Mouse (Mus musculus) heart, embryonic 12.5 days (tissue): Measurements from ENCODE around the gene Znrf2. TPM values are rescaled to one million over a fixed set of nuclear protein-coding genes. Genes with fewer than 3 reads are reported as not detected.

Experiments used
- ATAC-seq: fragments of 200-750 bp; cut with Nextera tagmentation; 2 replicates; pipeline ENCODE4 v1.8.0; 2017; ENCODE audit warnings: moderate TSS enrichment, moderate library complexity; ENCODE audit not compliant: insufficient number of reproducible peaks, low FRiP score
- H3K27ac ChIP-seq: fragments of 300-500 bp; sonication (generic); 2 replicates; pipeline ENCODE4 v1.5.1; 2016; ENCODE audit warnings: mild to moderate bottlenecking, moderate library complexity; ENCODE audit not compliant: poor library complexity, severe bottlenecking
- H3K27me3 ChIP-seq: fragments of 300-500 bp; sonication (generic); replicated peaks from 2 replicates; pipeline ENCODE4 v1.6.1; 2016; ENCODE audit warnings: mild to moderate bottlenecking, moderate library complexity
- H3K36me3 ChIP-seq: fragments of 300-500 bp; sonication (generic); 2 replicates; pipeline ENCODE4 v1.6.1; 2016; ENCODE audit warnings: mild to moderate bottlenecking, moderate library complexity
- H3K4me1 ChIP-seq: fragments of 300-500 bp; sonication (generic); replicated peaks from 2 replicates; pipeline ENCODE4 v1.6.1; 2016; ENCODE audit warnings: mild to moderate bottlenecking
- H3K4me2 ChIP-seq: fragments of 300-500 bp; sonication (generic); 2 replicates; pipeline ENCODE4 v1.6.1; 2016; ENCODE audit warnings: mild to moderate bottlenecking, moderate library complexity
- H3K4me3 ChIP-seq: fragments of 300-500 bp; sonication (generic); 2 replicates; pipeline ENCODE4 v1.5.1; 2016; ENCODE audit warnings: mild to moderate bottlenecking
- H3K9ac ChIP-seq: fragments of 300-500 bp; sonication (generic); 2 replicates; pipeline ENCODE4 v1.6.1; 2016; ENCODE audit warnings: mild to moderate bottlenecking, moderate library complexity
- H3K9me3 ChIP-seq: fragments of 300-500 bp; sonication (generic); replicated peaks from 2 replicates; pipeline ENCODE4 v1.6.1; 2016; ENCODE audit warnings: mild to moderate bottlenecking, moderate library complexity
- WGBS: fragments of 180-500 bp; shearing (Covaris S2); methylation state at CpG from one replicate; pipeline ENCODE4 v1.1.7; 2016; 5-methylcytosine and 5-hydroxymethylcytosine counted together
- polyA plus RNA-seq: library from polyadenylated mRNA; unstranded; fragments of >200 nt; fragmentation: Nextera tagmentation; extraction: Ambion mirVana; gene quantifications from 2 replicates; pipeline ENCODE4 v1.2.1, GENCODE M21; 2016

Znrf2 gene
- polyA plus RNA-seq, 1 experiment from 2014 or later = 3.1 TPM

DNA sequence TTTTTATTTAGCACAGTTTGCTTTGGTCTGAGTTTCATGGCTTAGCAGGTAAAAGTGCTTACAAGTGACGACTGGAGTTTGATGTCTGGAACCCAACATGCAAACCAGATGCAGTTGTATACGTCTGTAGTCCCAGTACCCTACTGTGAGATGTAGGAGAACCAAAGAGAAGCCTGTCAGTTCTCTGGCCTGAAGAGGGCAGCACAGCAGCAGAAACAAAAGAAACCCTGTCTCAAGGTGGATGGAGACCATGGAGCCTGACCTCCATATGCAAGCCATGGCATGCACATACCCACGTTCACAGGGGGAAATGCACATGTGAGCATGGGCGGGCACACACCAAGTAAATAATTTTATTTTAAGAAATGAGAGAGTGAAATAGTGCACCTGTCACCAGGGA, 100.8 kb downstream of the Znrf2 start:
- Histone ChIP-seq H3K27me3 (no peaks in the 10 kb centered on the region), H3K4me1 (no peaks in the 10 kb centered on the region), H3K27ac (no peak overlapping the region), H3K4me3 (no peak overlapping the region), H3K9ac (no peak overlapping the region), H3K36me3 (no peaks in the 10 kb centered on the region), H3K9me3 (no peaks in the 10 kb centered on the region), H3K4me2 (no peak overlapping the region)
- WGBS = 24% methylated on average over 4 of the region's 4 CpGs
- ATAC-seq = peak; percentile 48; the same call in 1 of the 2 replicates

- Histone ChIP-seq H3K9ac (no peak overlapping the region), H3K4me3 (no peak overlapping the region), H3K27ac (no peak overlapping the region), H3K27me3 (no peaks in the 10 kb centered on the region), H3K9me3 (no peaks in the 10 kb centered on the region), H3K4me2 (no peak overlapping the region), H3K36me3 (no peaks in the 10 kb centered on the region), H3K4me1 (no peaks in the 10 kb centered on the region)
- ATAC-seq = no peak
- WGBS = 82% methylated on average over 5 of the region's 5 CpGs
Observed at GRCm38 (mm10) chr6:54918521-54918920, 101.8 kb downstream of the Znrf2 start.

- WGBS = 91% methylated on average over 16 of the region's 16 CpGs
- no peak overlapping the region for H3K9ac ChIP-seq
- H3K4me3 ChIP-seq = no peak overlapping the region
- no peaks in the 10 kb centered on the region for H3K9me3 ChIP-seq
- no peak overlapping the region for H3K4me2 ChIP-seq
- no peaks in the 10 kb centered on the region for H3K36me3 ChIP-seq
- ATAC-seq = no peak
- no peaks in the 10 kb centered on the region for H3K4me1 ChIP-seq
- H3K27ac ChIP-seq = no peak overlapping the region
- H3K27me3 ChIP-seq = no peaks in the 10 kb centered on the region
Observed at GRCm38 (mm10) chr6:54924538-54924937, 107.8 kb downstream of the Znrf2 start.

DNA sequence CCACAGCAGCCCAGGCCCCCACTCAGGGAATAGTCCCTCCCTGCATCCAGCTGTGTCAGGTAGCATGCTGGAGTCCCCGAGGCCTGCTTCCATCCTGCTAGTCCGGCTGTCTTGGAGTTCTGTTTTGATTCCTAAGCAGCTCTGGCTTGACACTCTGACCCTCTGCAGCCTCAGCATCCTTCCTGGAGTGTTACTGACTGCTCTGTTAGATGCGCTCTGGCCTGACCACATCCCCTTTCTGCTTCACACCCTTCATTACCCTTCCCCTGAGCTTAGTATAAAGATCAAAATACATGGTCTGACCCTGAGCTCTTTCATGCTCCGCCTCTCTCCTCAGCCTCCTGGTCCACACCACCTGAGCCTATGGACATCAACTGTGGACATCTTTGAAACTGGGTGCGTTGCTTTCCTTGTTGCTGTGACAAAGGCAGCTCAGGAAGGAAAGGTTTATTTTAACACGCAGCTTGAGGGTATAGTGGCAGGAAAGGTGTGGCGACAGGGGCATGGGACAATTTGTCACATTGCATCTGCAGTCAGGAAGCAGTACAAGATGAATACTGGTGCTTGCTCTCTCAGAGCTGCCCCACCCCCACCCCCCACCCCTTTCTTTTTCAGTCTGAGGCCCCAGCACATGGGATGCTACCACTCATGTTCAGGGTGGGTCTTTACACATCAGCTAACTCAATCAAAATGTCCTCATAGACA, 109.2 kb downstream of the Znrf2 start:
- no peak for ATAC-seq
- Histone ChIP-seq H3K27ac (no peak overlapping the region), H3K9me3 (no peaks in the 10 kb centered on the region), H3K4me3 (no peak overlapping the region), H3K9ac (no peak overlapping the region), H3K36me3 (no peaks in the 10 kb centered on the region), H3K4me2 (no peak overlapping the region), H3K27me3 (no peaks in the 10 kb centered on the region), H3K4me1 (no peaks in the 10 kb centered on the region)
- 57% methylated on average over 7 of the region's 7 CpGs for WGBS

DNA sequence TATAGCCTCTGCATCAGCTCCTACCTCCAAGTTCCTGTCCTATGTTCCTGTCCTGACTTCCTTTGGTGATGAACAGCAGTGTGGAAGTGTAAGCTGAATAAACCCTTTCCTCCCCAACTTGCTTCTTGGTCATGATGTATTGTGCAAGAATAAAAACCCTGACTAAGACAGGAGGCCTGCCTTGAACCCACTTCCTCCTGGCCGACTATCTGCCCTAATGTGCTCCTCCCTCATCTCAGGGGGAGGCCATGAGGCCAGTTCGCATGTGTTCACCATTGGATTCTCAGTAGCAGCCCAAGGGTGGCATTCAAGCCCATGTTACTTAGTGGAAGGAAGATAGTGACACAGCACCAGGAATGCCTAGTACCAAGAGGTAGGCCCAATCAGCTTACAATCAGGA, 110.2 kb downstream of the Znrf2 start:
- Histone ChIP-seq H3K9me3 (0 out of 2 replicates have a peak, but pooled peaks cover 3% of the 10 kb centered on the region), H3K4me1 (no peaks in the 10 kb centered on the region), H3K9ac (no peak overlapping the region), H3K4me2 (no peak overlapping the region), H3K36me3 (0 out of 2 replicates have a peak, but pooled peaks cover 3% of the 10 kb centered on the region), H3K4me3 (no peak overlapping the region), H3K27me3 (no peaks in the 10 kb centered on the region), H3K27ac (no peak overlapping the region)
- ATAC-seq = no peak
- WGBS = 69% methylated on average over 2 of the region's 2 CpGs

- Histone ChIP-seq H3K4me3 (no peak overlapping the region), H3K9me3 (0 out of 2 replicates have a peak, but pooled peaks cover 3% of the 10 kb centered on the region), H3K36me3 (0 out of 2 replicates have a peak, but pooled peaks cover 3% of the 10 kb centered on the region), H3K9ac (no peak overlapping the region), H3K27me3 (no peaks in the 10 kb centered on the region), H3K27ac (no peak overlapping the region), H3K4me1 (no peaks in the 10 kb centered on the region), H3K4me2 (no peak overlapping the region)
- 79% methylated on average over 6 of the region's 6 CpGs for WGBS
- no peak for ATAC-seq
Observed at GRCm38 (mm10) chr6:54927946-54928345, 111.2 kb downstream of the Znrf2 start.

- H3K4me1 ChIP-seq = peaks cover 14% of the 10 kb centered on the region
- no peak overlapping the region for H3K9ac ChIP-seq
- H3K27me3 ChIP-seq = no peaks in the 10 kb centered on the region
- H3K27ac ChIP-seq = no peak overlapping the region
- ATAC-seq = no peak
- H3K9me3 ChIP-seq = 0 out of 2 replicates have a peak, but pooled peaks cover 3% of the 10 kb centered on the region
- no peak overlapping the region for H3K4me2 ChIP-seq
- H3K4me3 ChIP-seq = no peak overlapping the region
- H3K36me3 ChIP-seq = 0 out of 2 replicates have a peak, but pooled peaks cover 3% of the 10 kb centered on the region
- 86% methylated on average over 4 of the region's 4 CpGs for WGBS
Observed at GRCm38 (mm10) chr6:54931641-54932040, 114.9 kb downstream of the Znrf2 start.

DNA sequence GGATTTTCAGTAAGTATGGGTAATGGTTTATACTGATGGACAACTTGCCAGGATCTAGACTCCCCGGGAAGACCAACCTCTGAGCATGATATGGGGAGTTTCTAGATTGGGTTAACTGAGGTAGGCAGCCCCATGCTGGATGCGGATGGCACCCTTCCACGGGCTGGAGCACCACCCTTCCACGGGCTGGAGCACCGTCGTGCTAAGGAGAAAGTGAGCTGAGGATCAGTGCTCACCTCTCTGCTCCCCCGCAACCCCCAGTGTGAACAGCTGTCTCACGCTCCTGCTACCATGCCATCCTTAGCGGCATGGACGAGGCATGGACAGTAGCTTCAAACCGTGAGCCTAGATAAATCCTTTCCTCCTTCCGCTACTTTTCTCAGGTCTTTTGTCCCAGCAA, 115.8 kb downstream of the Znrf2 start:
- WGBS = 91% methylated on average over 12 of the region's 12 CpGs
- H3K27me3 ChIP-seq = no peaks in the 10 kb centered on the region
- no peak for ATAC-seq
- no peak overlapping the region for H3K9ac ChIP-seq
- H3K27ac ChIP-seq = no peak overlapping the region
- H3K4me2 ChIP-seq = no peak overlapping the region
- 0 out of 2 replicates have a peak, but pooled peaks cover 3% of the 10 kb centered on the region for H3K36me3 ChIP-seq
- 0 out of 2 replicates have a peak, but pooled peaks cover 3% of the 10 kb centered on the region for H3K9me3 ChIP-seq
- no peak overlapping the region for H3K4me3 ChIP-seq
- H3K4me1 ChIP-seq = peaks cover 14% of the 10 kb centered on the region

GRCm38 (mm10) chr6:54933216-54933615, 116.5 kb downstream of the Znrf2 start:
- Histone ChIP-seq H3K4me1 (peaks cover 14% of the 10 kb centered on the region), H3K27me3 (no peaks in the 10 kb centered on the region), H3K9me3 (0 out of 2 replicates have a peak, but pooled peaks cover 3% of the 10 kb centered on the region), H3K4me2 (no peak overlapping the region), H3K36me3 (0 out of 2 replicates have a peak, but pooled peaks cover 3% of the 10 kb centered on the region), H3K27ac (no peak overlapping the region), H3K9ac (no peak overlapping the region), H3K4me3 (no peak overlapping the region)
- WGBS = 70% methylated on average over 5 of the region's 5 CpGs
- ATAC-seq = no peak

DNA sequence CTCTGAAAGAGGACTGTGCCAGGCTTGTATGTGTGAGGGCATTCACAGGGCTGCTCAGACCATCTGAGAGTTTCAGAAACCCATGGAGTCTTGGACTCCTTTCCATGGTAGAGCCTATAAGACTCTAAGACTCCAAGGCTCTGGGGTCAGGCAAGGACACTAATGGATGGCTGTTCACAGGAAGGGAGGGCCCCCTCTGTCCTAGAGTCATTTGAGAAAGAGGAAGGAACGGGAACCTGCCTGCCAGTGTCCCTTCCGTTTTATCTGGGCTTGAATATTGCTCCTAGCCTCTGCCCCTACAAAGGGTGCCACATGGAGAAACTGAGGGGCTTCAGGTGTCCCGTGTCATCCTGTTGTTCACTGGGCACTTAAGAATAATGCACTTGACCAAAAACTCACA, 117.2 kb downstream of the Znrf2 start:
- Histone ChIP-seq H3K4me1 (peaks cover 14% of the 10 kb centered on the region), H3K4me3 (no peak overlapping the region), H3K9me3 (0 out of 2 replicates have a peak, but pooled peaks cover 3% of the 10 kb centered on the region), H3K4me2 (no peak overlapping the region), H3K27me3 (no peaks in the 10 kb centered on the region), H3K36me3 (0 out of 2 replicates have a peak, but pooled peaks cover 3% of the 10 kb centered on the region), H3K9ac (no peak overlapping the region), H3K27ac (no peak overlapping the region)
- ATAC-seq = no peak
- 58% methylated on average over 3 of the region's 3 CpGs for WGBS

- Histone ChIP-seq H3K27ac (no peak overlapping the region), H3K4me3 (no peak overlapping the region), H3K4me1 (peaks cover 14% of the 10 kb centered on the region), H3K36me3 (0 out of 2 replicates have a peak, but pooled peaks cover 3% of the 10 kb centered on the region), H3K27me3 (no peaks in the 10 kb centered on the region), H3K9me3 (0 out of 2 replicates have a peak, but pooled peaks cover 3% of the 10 kb centered on the region), H3K4me2 (no peak overlapping the region), H3K9ac (no peak overlapping the region)
- ATAC-seq = no peak
- WGBS = 52% methylated on average over 8 of the region's 8 CpGs
Observed at GRCm38 (mm10) chr6:54934313-54934712, 117.6 kb downstream of the Znrf2 start.
